Mouse (Mus musculus): ENCODE measurements around the gene Eif4b.

GRCm38 (mm10) chr15:102034121-102035053, 39.2 kb upstream of the Eif4b start:
- no peak for TF ChIP-seq CTCF (IDR thresholded peaks at IDR 0.05; ENCODE audit: borderline replicate concordance, control insufficient read depth, extremely low read depth, insufficient read depth, low read length, poor library complexity)
- TF ChIP-seq POLR2A (IDR thresholded peaks at IDR 0.05; ENCODE audit: control insufficient read depth, extremely low read depth, insufficient read depth, low read length, poor library complexity), result no peak

All from thymus, adult 2 months (tissue).